Mouse (Mus musculus) v-Abl transformed pro-B cells (cell line): ENCODE data around the gene Maco1.
"Not testable (repeated sequence)": the region's sequence is repeated elsewhere in the genome, so short reads cannot be mapped to it uniquely, and the experiment has no call there.

ENCODE experiments used
- in situ Hi-C, 2 experiments: fragments of 400-800 bp; cut with MboI; formaldehyde crosslinking; loops; one replicate each; pipeline ENCODE4 v1.15.1; 2025; ENCODE audit not compliant: unreplicated experiment in 2 of 2

Maco1 gene

DNA sequence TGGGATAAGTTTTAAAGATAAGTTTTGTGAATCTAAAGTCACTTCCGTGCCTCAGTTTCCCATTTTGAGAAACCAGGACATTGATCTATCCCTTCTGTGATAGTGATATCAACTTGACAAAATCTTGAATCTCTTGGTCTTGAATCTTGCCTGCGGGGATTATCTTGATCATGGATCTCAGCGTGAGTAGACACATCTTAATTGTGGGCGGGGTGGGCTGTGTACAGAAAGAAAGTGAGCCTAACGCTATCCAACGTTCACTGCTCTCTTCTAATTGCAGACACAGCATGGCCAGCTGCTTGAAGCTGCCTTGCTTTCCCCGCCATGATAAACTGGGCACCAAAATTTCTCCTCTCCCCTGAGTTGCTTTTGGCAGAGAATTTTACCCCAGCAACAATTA, 9.9 kb upstream of the Maco1 start:
- in situ Hi-C loops, result no loop called here

DNA sequence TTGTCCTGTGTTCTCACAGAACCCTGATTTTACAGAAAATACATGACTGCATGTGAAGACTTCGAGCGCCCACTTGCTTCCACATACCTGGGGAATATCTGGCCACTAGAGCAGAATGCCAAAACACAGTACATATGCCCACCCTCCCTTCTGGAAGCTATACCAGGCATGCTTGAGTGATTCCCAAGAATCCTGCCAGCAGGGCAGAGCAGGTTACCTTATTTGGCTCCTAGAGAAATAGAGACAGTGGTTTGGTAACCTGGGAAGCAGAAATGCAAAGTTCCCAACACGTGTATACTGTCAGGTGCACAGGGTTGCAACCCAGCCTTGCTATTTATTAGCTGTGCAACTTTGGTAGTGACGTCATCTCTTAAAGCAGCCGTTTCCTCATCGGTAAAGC, 8.7 kb upstream of the Maco1 start:
- in situ Hi-C loops, result no loop called here

DNA sequence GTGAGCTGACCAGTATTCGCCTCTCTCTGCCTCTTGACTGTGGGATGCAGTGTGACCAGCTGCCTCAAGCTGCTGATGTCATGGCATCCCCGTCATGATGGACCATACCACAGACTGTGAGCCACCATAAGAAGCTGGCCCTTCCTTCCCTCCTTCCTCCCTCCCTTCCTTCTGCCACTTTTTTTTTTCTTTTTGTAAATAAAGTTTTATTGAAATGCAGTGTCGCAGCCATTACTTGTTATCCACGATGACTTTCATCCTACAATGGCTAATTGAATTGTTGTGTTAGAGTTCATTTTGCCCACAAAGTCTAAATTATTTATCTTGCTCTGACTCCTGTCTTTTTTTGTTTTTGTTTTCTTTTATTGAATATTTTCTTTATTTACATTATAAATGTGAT, 5.3 kb upstream of the Maco1 start:
- in situ Hi-C loops, result no loop called here

GRCm38 (mm10) chr4:134856501-134856900, 3.4 kb upstream of the Maco1 start:
- in situ Hi-C loops, result no loop called here

- in situ Hi-C loops, result no loop called here
These were observed 2.9 kb upstream of the Maco1 start for GRCm38 (mm10) chr4:134856056-134856455.

DNA sequence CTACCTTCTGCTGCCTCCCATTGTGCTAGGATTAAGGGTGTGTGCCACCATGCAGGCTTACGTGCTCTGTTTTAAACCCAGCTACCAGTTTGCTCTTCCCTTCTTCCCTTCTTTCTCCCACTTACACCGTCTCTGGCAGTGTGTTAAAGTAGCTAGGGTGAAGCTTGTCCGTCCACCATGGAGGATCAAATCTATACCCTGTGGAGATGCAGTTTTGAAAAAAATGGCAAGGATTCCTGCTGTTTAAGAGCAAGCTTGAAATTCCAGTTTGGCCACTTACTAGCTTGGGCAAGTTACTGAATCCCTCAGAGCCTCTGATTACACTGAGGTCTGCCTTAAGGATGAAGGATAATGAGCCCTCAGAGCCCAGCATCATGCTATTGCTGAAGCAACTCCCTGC, 2.2 kb upstream of the Maco1 start:
- in situ Hi-C loops, result no loop called here

GRCm38 (mm10) chr4:134853637-134854485, 716 bp upstream of the Maco1 start:
- in situ Hi-C loops, result no loop called here

- in situ Hi-C loops, result no loop called here
These were observed 498 bp downstream of the Maco1 start for GRCm38 (mm10) chr4:134852438-134853255.

- in situ Hi-C loops, result no loop called here
These were observed 1.3 kb downstream of the Maco1 start for GRCm38 (mm10) chr4:134851876-134852275.

DNA sequence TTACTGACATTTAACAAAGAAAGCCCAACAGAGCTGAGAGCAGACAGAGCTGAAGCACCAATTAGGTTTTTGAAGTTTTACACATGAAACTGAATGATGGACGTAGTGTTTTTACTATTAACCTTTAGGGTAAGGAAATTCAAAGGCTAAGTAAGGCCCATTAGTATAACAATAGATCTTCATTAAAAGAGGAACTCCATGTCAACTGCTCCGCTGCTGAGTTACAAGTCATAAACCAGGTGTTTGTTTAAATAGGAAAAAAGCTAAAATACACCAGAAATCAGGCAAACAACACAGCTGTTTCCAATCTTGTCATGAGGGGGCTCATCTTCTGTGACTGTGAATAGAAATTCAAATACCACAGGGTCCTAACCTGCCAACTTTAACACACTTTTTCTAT, 1.9 kb downstream of the Maco1 start:
- in situ Hi-C loops, result no loop called here

DNA sequence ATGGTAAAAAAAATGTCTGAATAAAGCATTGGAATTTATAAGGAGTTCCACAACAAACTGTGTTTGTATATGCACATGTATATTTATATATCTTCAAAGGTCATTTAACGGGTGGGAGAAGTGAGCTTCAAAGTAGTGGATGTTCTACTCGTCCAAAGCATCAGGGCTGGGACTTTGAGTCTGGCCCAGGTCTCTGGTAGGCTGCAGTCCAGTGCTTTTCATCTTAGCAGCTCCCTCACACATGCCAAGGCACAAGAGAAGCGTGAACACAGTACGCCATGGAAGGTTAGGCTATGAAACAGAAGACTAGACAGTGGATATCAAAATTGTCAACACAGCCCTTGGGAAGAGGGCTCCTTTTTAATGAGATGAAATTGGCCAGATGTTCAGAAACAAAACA, 2.6 kb downstream of the Maco1 start:
- in situ Hi-C loops, result no loop called here

GRCm38 (mm10) chr4:134847587-134847986, 5.6 kb downstream of the Maco1 start:
- in situ Hi-C loops, result no loop called here

GRCm38 (mm10) chr4:134843566-134843965, 9.6 kb downstream of the Maco1 start:
- in situ Hi-C loops, result no loop called here

- in situ Hi-C loops, result no loop called here
These were observed 12.9 kb downstream of the Maco1 start for GRCm38 (mm10) chr4:134840231-134840630.

DNA sequence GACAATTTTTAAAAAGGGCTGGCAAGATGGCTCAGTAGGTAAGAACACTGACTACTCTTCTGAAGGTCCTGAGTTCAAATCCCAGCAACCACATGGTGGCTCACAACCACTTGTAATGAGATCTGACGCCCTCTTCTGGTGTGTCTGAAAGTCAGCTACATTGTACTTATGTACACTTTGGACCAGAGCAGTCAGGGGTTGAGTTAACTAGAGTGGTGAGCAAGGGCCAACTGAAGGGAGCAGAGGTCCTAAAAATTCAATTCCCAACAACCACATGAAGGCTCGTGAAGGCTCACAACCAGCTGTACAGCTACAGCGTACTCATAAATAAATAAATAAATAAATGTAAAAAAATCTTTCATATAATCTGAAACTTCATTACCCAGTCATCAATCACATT, 14.4 kb downstream of the Maco1 start:
- in situ Hi-C loops, result not testable (repeated sequence)

- in situ Hi-C loops, result no loop called here
These were observed 14.9 kb downstream of the Maco1 start for GRCm38 (mm10) chr4:134838221-134838620.

- in situ Hi-C loops, result no loop called here
These were observed 17.7 kb downstream of the Maco1 start for GRCm38 (mm10) chr4:134835486-134835885.

GRCm38 (mm10) chr4:134831934-134832333, 21.2 kb downstream of the Maco1 start:
- in situ Hi-C loops, result no loop called here

GRCm38 (mm10) chr4:134827806-134828205, 25.3 kb downstream of the Maco1 start:
- in situ Hi-C loops, result no loop called here

GRCm38 (mm10) chr4:134826348-134826747, 26.8 kb downstream of the Maco1 start:
- in situ Hi-C loops, result no loop called here

DNA sequence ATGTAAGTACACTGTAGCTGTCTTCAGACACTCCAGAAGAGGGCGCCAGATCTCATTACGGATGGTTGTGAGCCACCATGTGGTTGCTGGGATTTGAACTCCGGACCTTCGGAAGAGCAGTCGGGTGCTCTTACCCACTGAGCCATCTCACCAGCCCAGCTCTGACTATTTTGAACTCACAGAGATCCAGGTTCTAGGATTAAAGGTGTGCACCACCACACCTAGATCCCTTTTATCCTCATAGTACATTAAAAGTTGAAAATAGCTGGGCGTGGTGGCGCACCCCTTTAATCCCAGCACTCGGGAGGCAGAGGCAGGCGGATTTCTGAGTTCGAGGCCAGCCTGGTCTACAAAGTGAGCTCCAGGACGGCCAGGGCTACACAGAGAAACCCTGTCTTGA, 27.3 kb downstream of the Maco1 start:
- in situ Hi-C loops, result not testable (repeated sequence)

GRCm38 (mm10) chr4:134823560-134823959, 29.6 kb downstream of the Maco1 start:
- in situ Hi-C loops, result no loop called here
